Mouse (Mus musculus): ENCODE results near the gene Irx1.

- no peak for TF ChIP-seq MAFK (IDR thresholded peaks at IDR 0.05; ENCODE audit: insufficient read depth, low read depth, low read length)
- TF ChIP-seq ZNF384 (IDR thresholded peaks at IDR 0.05; ENCODE audit: low read depth, low read length): no peak
Measured at GRCm38 (mm10) chr13:71951966-71952365, 11.6 kb downstream of the Irx1 start.

Data from ES-E14 (cell line).